Mouse (Mus musculus) liver, embryonic 13.5 days (tissue): ENCODE results near the gene Syn2. TPM values are rescaled to one million over a fixed set of nuclear protein-coding genes. Genes with fewer than 3 reads are reported as not detected.

ENCODE experiments used
- ATAC-seq: fragments of 200-750 bp; cut with Nextera tagmentation; 2 replicates; pipeline ENCODE4 v1.8.0; 2017; ENCODE audit warnings: low read depth, mild to moderate bottlenecking, moderate number of reproducible peaks, moderate library complexity
- DNase-seq: peaks from one replicate; pipeline ENCODE4 v3.0.0; 2022
- H3K27ac ChIP-seq: fragments of 300-500 bp; sonication (generic); 2 replicates; pipeline ENCODE4 v1.5.1; 2015; ENCODE audit warnings: moderate library complexity, mild to moderate bottlenecking, inconsistent platforms
- H3K27me3 ChIP-seq: fragments of 300-500 bp; sonication (generic); 2 replicates; pipeline ENCODE4 v1.6.1; 2015; ENCODE audit warnings: mild to moderate bottlenecking, inconsistent platforms
- H3K36me3 ChIP-seq: fragments of 300-500 bp; sonication (generic); 2 replicates; pipeline ENCODE4 v1.6.1; 2015; ENCODE audit warnings: mild to moderate bottlenecking, inconsistent platforms
- H3K4me1 ChIP-seq: fragments of 300-500 bp; sonication (generic); replicated peaks from 2 replicates; pipeline ENCODE4 v1.6.1; 2015; ENCODE audit warnings: inconsistent platforms
- H3K4me2 ChIP-seq: fragments of 300-500 bp; sonication (generic); 2 replicates; pipeline ENCODE4 v1.6.1; 2015; ENCODE audit warnings: inconsistent platforms, mild to moderate bottlenecking, moderate library complexity
- H3K4me3 ChIP-seq: fragments of 300-500 bp; sonication (generic); replicated peaks from 2 replicates; pipeline ENCODE4 v1.5.1; 2015; ENCODE audit warnings: mild to moderate bottlenecking, inconsistent platforms
- H3K9ac ChIP-seq: fragments of 300-500 bp; sonication (generic); 2 replicates; pipeline ENCODE4 v1.6.1; 2015; ENCODE audit warnings: mild to moderate bottlenecking, inconsistent platforms
- H3K9me3 ChIP-seq: fragments of 300-500 bp; sonication (generic); replicated peaks from 2 replicates; pipeline ENCODE4 v1.6.1; 2016; ENCODE audit warnings: inconsistent platforms
- WGBS: fragments of 180-500 bp; shearing (Covaris S2); methylation state at CpG from one replicate; pipeline ENCODE4 v1.1.7; 2015; ENCODE audit not compliant: insufficient replicate concordance; 5-methylcytosine and 5-hydroxymethylcytosine counted together
- polyA plus RNA-seq: library from polyadenylated mRNA; unstranded; fragments of >200 nt; fragmentation: Nextera tagmentation; extraction: Ambion mirVana; gene quantifications from 2 replicates; pipeline ENCODE4 v1.2.1, GENCODE M21; 2015

Syn2 gene
- polyA plus RNA-seq, 1 experiment from 2014 or later: 0.09 TPM

DNA sequence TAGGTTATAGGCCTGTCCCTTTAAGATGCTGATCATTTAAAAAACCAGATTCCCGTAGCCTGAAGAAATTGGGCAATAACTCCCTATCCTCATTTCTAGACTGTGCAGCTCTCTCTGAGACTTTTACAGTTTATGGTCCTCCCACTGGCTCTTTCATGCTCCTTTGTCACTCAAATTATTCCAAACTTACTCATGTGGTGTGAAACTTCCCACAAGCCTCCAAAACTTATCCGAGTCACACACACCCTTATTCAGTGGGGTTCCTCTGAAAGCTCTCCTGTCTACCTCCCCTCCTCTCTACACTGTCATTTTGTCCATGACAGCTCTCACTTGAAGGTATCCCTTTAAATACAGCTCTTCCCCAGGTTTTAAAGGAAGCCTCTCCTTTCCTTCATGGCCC lies 46.4 kb downstream of the Syn2 start:
- Histone ChIP-seq H3K27ac (no peak overlapping the region), H3K36me3 (no peaks in the 10 kb centered on the region), H3K9me3 (no peaks in the 10 kb centered on the region), H3K9ac (no peak overlapping the region), H3K4me3 (no peak overlapping the region), H3K4me2 (no peak overlapping the region), H3K27me3 (no peaks in the 10 kb centered on the region), H3K4me1 (no peaks in the 10 kb centered on the region)
- 61% methylated on average over 2 of the region's 2 CpGs for WGBS
- ATAC-seq: no peak
- no peak for DNase-seq

DNA sequence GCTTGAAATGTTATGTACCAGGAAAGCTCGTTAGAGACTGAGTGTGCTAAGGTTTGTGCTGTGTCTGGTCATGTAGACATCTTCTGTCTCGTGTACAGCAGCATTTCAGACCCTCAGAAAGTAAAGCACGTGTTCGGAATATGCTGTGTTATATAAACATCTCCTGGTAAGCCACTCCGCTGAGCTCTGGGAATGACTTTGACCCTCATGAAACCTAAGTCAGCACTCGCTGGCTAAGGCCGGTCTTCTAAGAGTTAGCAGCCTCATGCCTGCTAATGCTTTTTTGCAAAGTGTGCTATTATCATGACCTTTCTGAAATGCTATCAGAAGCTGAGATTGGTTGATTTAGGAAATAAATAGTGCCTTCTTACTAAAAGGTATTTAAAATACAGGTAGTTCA lies 56.4 kb downstream of the Syn2 start:
- no peaks in the 10 kb centered on the region for H3K27me3 ChIP-seq
- 59% methylated on average over 7 of the region's 7 CpGs for WGBS

DNA sequence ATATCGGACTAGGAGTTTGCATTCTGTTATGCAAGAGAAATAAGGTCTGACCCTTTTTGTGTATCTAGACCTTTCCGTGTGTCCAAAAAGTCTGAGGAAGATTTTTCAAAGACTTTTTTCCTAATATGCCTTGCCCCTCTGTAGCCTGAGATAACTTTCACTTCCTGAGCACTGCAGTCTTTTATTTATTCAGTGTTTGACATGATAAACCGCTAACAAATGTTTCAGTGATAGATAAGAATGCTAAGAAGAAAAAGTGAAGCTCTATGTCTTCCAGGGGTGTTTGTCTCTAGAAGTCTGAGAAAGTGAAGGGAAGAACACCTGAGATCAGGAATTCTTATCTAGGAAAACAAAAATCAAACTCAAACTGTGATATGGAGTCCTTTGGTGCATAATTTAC lies 66.1 kb downstream of the Syn2 start:
- DNase-seq (no peak), ATAC-seq (no peak)
- H3K4me3 ChIP-seq: no peak overlapping the region
- H3K27me3 ChIP-seq: no peaks in the 10 kb centered on the region
- H3K9ac ChIP-seq: no peak overlapping the region
- H3K9me3 ChIP-seq: no peaks in the 10 kb centered on the region
- WGBS: 37% methylated on average over 3 of the region's 3 CpGs
- H3K4me2 ChIP-seq: no peak overlapping the region
- no peak overlapping the region for H3K27ac ChIP-seq
- no peaks in the 10 kb centered on the region for H3K4me1 ChIP-seq
- H3K36me3 ChIP-seq: no peaks in the 10 kb centered on the region

More for the DNA sequence above, 56.4 kb downstream of the Syn2 start:
- H3K4me3 ChIP-seq: no peak overlapping the region
- H3K4me1 ChIP-seq: no peaks in the 10 kb centered on the region
- no peaks in the 10 kb centered on the region for H3K36me3 ChIP-seq
- no peak overlapping the region for H3K9ac ChIP-seq
- H3K27ac ChIP-seq: no peak overlapping the region
- H3K9me3 ChIP-seq: no peaks in the 10 kb centered on the region
- no peak overlapping the region for H3K4me2 ChIP-seq
- DNase-seq (no peak), ATAC-seq (no peak)

DNA sequence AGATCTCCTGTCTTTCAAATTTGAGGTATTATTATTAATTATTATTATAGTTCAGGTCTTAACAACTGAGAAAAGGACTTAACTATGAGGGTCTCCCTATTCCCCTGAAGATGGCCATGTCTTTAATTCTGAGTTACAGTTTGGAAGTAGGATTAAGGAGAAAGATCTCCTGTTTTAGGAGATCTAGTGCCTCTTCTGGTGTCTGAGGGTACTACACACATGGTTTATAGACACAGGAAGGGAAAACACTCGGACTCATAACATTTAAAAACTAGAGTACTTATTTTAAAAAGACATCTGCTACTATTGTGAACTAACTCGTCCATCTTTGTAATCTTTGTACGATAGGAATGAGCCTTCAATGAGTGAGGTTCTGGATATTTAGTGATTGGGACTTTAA lies 68.3 kb downstream of the Syn2 start:
- DNase-seq (no peak), ATAC-seq (no peak)
- no peaks in the 10 kb centered on the region for H3K36me3 ChIP-seq
- no peak overlapping the region for H3K9ac ChIP-seq
- H3K4me3 ChIP-seq: no peak overlapping the region
- H3K27me3 ChIP-seq: no peaks in the 10 kb centered on the region
- H3K27ac ChIP-seq: no peak overlapping the region
- H3K4me2 ChIP-seq: no peak overlapping the region
- H3K9me3 ChIP-seq: no peaks in the 10 kb centered on the region
- H3K4me1 ChIP-seq: no peaks in the 10 kb centered on the region
- WGBS: 38% methylated on average over 3 of the region's 3 CpGs

DNA sequence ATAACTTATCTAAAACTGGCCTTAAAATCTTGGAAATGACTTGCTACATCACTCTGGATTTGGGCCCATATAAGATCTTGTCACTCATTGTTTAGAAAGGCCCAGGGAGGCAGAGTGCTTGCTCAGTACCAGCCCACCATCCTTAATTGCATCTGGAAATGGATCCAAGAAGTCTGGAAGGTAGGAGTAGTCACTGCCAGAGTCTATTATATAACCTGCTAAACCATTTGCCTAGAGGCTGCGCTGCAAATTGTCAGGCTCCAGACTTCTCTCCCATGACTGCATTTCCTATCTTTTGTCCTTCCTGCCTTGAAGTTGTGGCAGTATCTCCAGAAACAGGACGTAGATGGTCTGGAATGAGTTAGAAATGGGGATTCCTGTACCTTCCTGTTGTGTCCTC lies 75.5 kb downstream of the Syn2 start:
- H3K4me2 ChIP-seq: no peak overlapping the region
- no peak overlapping the region for H3K4me3 ChIP-seq
- H3K9ac ChIP-seq: no peak overlapping the region
- ATAC-seq: no peak
- no peaks in the 10 kb centered on the region for H3K9me3 ChIP-seq
- 44% methylated on average over 2 of the region's 2 CpGs for WGBS
- H3K36me3 ChIP-seq: no peaks in the 10 kb centered on the region
- H3K27ac ChIP-seq: no peak overlapping the region
- 0 out of 2 replicates have a peak, but pooled peaks cover 6% of the 10 kb centered on the region for H3K4me1 ChIP-seq
- H3K27me3 ChIP-seq: 0 out of 2 replicates have a peak, but pooled peaks cover 6% of the 10 kb centered on the region
- DNase-seq: no peak

DNA sequence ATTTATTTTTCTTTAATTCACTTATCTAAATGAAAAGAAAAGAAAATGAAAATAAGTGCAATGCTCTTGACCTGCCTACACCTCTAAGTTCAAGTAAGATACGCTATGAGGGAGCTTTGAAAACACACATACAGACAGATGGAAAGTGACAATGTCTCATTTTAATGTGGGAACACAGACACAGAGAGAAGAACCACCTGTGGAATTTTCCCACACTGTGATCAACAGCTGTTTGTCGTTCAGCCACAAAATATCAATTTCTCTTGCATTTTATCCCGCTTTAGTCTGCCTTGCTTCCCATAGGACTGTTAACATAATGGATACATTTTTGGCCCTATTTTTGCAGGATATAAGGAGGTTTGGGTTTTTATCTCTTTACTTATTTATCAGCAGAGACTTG lies 76.1 kb downstream of the Syn2 start:
- no peak overlapping the region for H3K4me2 ChIP-seq
- no peaks in the 10 kb centered on the region for H3K9me3 ChIP-seq
- no peak overlapping the region for H3K4me3 ChIP-seq
- no peaks in the 10 kb centered on the region for H3K36me3 ChIP-seq
- 69% methylated on average over 3 of the region's 3 CpGs for WGBS
- 0 out of 2 replicates have a peak, but pooled peaks cover 6% of the 10 kb centered on the region for H3K4me1 ChIP-seq
- ATAC-seq: no peak
- H3K9ac ChIP-seq: no peak overlapping the region
- 0 out of 2 replicates have a peak, but pooled peaks cover 6% of the 10 kb centered on the region for H3K27me3 ChIP-seq
- H3K27ac ChIP-seq: no peak overlapping the region
- no peak for DNase-seq

DNA sequence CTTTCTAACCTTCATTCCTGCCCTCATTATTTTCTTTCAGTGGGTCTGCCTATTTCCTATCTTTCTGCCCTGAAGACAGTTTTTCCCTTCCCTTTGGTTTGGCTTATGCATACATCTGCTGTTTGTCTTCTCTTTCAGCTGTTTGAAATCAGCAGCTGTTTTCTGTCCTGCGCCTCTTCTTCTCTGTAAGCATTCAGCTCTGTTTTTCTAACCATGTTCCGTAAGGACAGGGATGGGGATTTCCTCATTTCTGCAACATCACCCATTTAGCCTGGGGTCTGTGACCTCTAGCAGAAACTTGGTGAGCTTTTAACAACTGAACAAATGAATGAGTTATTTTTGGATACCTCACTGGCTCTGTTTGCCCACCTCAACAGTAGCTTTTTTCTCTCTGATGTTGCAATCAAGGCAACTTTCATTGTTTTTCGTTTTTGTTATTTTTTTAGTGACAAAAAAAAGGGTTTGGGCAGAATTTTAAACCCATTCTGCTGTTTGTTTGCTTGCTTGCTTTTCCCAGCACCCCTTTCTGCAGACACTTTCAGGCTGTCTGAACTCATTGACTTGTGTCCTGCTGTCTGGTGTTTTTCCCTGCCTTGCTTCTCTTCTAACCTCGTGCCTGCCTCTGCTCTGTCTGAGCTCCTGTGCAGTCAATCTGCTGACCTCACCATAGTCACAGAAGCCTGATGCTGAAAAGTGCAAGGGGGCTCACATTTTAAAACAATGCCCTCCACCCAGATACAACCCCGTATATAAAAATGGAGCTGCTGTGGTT lies 77.6 kb downstream of the Syn2 start:
- 39% methylated on average over 5 of the region's 5 CpGs for WGBS
- Histone ChIP-seq H3K4me1 (0 out of 2 replicates have a peak, but pooled peaks cover 6% of the 10 kb centered on the region), H3K4me3 (no peak overlapping the region), H3K4me2 (no peak overlapping the region), H3K36me3 (no peaks in the 10 kb centered on the region), H3K27ac (no peak overlapping the region), H3K27me3 (0 out of 2 replicates have a peak, but pooled peaks cover 6% of the 10 kb centered on the region), H3K9ac (no peak overlapping the region), H3K9me3 (no peaks in the 10 kb centered on the region)
- DNase-seq: no peak
- ATAC-seq: no peak

DNA sequence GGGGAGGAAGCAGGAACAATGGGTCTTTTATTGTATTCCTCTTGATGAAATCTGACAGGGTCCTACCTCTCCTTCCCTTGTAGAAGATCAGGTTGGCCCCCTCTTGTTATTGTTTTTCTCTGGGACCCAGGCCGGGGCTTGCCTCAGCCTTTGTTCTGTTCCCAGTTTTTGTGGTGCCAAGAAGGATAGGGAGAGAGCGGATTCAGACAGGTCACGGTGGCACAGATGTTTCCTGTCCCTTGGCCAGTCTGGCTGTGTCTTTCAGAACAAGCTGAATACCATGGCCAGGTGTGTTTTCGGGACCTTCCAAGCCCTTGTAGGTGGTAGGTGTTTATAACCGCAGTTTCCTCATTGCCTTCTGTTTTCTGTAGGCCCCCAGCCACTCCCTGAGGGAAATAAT lies 78.4 kb downstream of the Syn2 start:
- no peak for ATAC-seq

DNA sequence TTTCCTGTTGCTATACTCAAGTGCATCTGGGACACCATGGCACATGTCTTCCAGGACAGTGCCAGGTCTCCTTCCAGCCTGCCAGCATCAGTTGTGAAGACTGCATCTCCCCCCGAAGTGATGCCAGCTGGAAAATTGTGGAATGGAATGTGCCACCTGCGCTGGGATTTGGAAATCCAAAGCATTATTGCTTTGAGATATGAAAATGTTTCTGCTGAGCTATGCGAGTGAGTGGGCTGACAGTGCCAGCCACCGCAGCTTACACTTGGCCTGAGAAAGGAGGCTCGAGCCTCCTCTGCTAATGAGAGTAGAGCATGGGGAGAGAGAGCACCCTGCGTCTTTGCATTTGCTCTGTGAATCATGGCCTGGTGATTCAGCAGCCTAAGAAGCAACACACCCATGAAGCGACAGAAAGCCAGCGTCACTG lies 86.5 kb downstream of the Syn2 start:
- Histone ChIP-seq H3K4me1 (no peaks in the 10 kb centered on the region), H3K9ac (no peak overlapping the region), H3K27ac (no peak overlapping the region), H3K4me3 (no peak overlapping the region), H3K4me2 (no peak overlapping the region), H3K27me3 (no peaks in the 10 kb centered on the region), H3K36me3 (no peaks in the 10 kb centered on the region), H3K9me3 (no peaks in the 10 kb centered on the region)
- ATAC-seq (no peak), DNase-seq (no peak)
- WGBS: 69% methylated on average over 8 of the region's 8 CpGs

More for the DNA sequence above, 78.4 kb downstream of the Syn2 start:
- no peak overlapping the region for H3K4me2 ChIP-seq
- H3K9me3 ChIP-seq: no peaks in the 10 kb centered on the region
- 35% methylated on average over 5 of the region's 5 CpGs for WGBS
- H3K27me3 ChIP-seq: 0 out of 2 replicates have a peak, but pooled peaks cover 6% of the 10 kb centered on the region
- H3K4me1 ChIP-seq: 0 out of 2 replicates have a peak, but pooled peaks cover 6% of the 10 kb centered on the region
- H3K9ac ChIP-seq: no peak overlapping the region
- no peaks in the 10 kb centered on the region for H3K36me3 ChIP-seq
- no peak overlapping the region for H3K27ac ChIP-seq
- no peak for DNase-seq
- no peak overlapping the region for H3K4me3 ChIP-seq

DNA sequence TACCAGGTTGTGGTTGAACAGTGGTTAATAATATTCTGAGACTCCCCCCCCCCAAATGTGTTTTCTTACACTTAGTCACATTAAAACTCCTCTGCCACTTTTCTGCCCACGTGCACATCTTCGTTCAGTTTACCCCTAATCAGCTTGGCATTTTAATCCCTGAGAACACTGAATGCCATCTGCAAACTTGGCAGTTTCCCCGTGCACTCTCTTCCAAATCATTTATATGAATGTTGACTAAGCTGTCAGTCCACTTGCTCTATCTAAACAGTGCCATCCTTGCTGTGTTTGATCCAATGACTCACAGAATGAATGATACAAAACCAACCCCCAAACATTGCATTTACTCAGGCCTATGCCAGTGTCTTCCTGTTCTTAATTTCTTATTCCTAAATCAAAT lies 90.8 kb downstream of the Syn2 start:
- no peak overlapping the region for H3K4me2 ChIP-seq
- H3K9me3 ChIP-seq: no peaks in the 10 kb centered on the region
- DNase-seq (no peak), ATAC-seq (no peak)
- no peaks in the 10 kb centered on the region for H3K4me1 ChIP-seq
- H3K4me3 ChIP-seq: no peak overlapping the region
- H3K9ac ChIP-seq: no peak overlapping the region
- 51% methylated on average over 3 of the region's 3 CpGs for WGBS
- H3K27ac ChIP-seq: no peak overlapping the region
- no peaks in the 10 kb centered on the region for H3K36me3 ChIP-seq
- no peaks in the 10 kb centered on the region for H3K27me3 ChIP-seq

DNA sequence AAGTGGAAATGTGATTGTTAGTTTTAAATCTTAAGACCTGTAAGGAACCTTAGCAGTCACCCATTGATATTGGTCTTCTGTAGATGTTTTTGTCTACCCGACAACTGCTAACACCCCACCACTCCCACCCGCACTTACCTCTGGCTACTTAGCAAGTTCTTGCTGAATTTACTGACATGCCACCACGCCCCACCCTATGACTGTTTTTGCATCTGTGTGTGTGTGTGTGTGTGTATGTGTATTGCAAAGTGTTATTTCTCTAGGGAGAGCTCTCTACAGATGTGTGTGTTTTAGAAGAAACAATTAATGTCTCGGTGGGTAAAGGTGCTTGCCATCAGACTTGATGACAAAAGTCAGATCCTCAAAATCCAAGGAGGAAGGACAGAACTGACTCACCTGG lies 92.3 kb downstream of the Syn2 start, which contains the start of gene Gm17482:
Gene Gm17482 (plus strand): TSS at position 301 of the 400 bp plus-strand sequence.
- WGBS: 53% methylated on average over 4 of the region's 4 CpGs
- Histone ChIP-seq H3K36me3 (no peaks in the 10 kb centered on the region), H3K9ac (no peak within 1 kb of the TSS), H3K27me3 (no peaks in the 10 kb centered on the region), H3K4me2 (no peak within 1 kb of the TSS), H3K4me3 (no peak within 1 kb of the TSS), H3K27ac (no peak within 1 kb of the TSS), H3K4me1 (no peaks in the 10 kb centered on the region), H3K9me3 (no peaks in the 10 kb centered on the region)
- ATAC-seq (no peak), DNase-seq (no peak)

DNA sequence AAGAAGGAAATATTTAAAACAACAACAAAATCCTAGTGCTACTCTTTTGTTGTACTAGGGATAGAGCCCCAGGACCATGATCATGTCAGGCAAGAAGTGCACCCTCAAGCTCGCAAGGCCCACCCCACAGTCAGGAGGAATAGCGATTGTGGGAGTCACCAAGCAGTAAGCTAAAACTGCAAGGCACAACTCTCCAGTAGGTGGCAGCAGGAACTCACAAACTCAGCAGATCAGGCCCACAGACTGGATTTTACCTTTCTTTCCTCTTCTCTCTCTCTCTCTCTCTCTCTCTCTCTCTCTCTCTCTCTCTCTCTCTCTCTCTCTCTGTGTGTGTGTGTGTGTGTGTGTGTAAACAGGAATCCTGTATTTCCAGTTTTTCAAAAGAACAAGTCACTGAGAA lies 92.8 kb downstream of the Syn2 start:
- ATAC-seq (no peak), DNase-seq (peak; percentile 12)
- 0% methylated on average over 2 of the region's 2 CpGs for WGBS
- H3K9ac ChIP-seq: no peak overlapping the region
- no peaks in the 10 kb centered on the region for H3K4me1 ChIP-seq
- no peaks in the 10 kb centered on the region for H3K36me3 ChIP-seq
- no peak overlapping the region for H3K4me3 ChIP-seq
- H3K9me3 ChIP-seq: no peaks in the 10 kb centered on the region
- no peak overlapping the region for H3K27ac ChIP-seq
- no peak overlapping the region for H3K4me2 ChIP-seq
- no peaks in the 10 kb centered on the region for H3K27me3 ChIP-seq
